Mouse (Mus musculus): ENCODE measurements around the gene Mpp3. TPM values are rescaled to one million over a fixed set of nuclear protein-coding genes. Genes with fewer than 3 reads are reported as not detected.

Mpp3 gene
- polyA plus RNA-seq, 1 experiment = 57.9 TPM

DNA sequence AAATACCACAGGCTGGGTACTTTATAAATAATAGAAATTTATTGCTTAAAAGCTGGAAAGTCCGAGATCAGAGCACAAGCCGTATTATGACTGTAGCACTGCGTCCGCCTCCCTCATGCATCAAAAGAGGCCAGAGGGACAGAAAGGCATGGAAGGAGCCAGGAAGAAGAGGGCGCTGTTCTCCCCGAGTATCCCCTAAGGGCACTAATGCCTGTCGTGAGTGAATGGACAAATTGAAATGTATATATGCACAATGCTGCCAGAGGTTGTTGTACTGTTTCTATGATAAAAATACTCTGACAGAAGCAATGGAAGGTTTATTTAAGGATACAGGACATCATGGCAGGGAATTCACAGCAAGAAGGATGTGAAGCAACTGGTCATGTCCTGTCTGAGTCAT, 1.7 kb upstream of the Mpp3 start:
- Histone ChIP-seq H3K4me3 (ENCODE audit: insufficient read depth, low read length) (no peak overlapping the region), H3K27ac (ENCODE audit: insufficient read depth, low read length) (no peak overlapping the region), H3K4me1 (ENCODE audit: control insufficient read depth, insufficient read depth, low read length) (peaks cover 3% of the 10 kb centered on the region; the same call in 1 of the 2 replicates)
- no peak for TF ChIP-seq POLR2A (IDR thresholded peaks at IDR 0.05; ENCODE audit: extremely low read depth, insufficient read depth, low read length)
- TF ChIP-seq CTCF (IDR thresholded peaks at IDR 0.05; ENCODE audit: extremely low read depth, insufficient read depth, low read length) = no peak

DNA sequence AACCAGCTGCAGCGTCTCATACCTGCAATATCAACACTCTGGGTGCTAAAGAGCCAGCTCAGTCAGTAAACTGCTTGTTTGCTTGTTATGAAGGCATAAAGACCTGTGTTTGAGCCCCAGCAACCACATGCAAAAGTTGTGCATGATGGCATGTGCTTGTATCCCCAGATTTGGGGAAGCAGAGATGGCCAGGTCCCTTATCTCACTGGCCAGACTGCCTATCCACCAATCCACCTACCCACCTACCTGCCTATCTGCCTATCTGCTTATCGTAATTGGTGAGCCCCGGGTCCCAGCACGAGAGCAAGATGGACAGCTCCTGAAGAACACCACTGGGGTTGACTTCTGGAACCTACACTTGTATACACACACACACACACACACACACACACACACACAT, 1.0 kb upstream of the Mpp3 start:
- Histone ChIP-seq H3K4me3 (ENCODE audit: insufficient read depth, low read length) (no peak overlapping the region), H3K27ac (ENCODE audit: insufficient read depth, low read length) (no peak overlapping the region), H3K4me1 (ENCODE audit: control insufficient read depth, insufficient read depth, low read length) (peaks cover 8% of the 10 kb centered on the region)
- TF ChIP-seq CTCF (IDR thresholded peaks at IDR 0.05; ENCODE audit: extremely low read depth, insufficient read depth, low read length) (no peak), POLR2A (IDR thresholded peaks at IDR 0.05; ENCODE audit: extremely low read depth, insufficient read depth, low read length) (no peak)

- Histone ChIP-seq H3K27ac (ENCODE audit: insufficient read depth, low read length) (no peak overlapping the region), H3K4me3 (ENCODE audit: insufficient read depth, low read length) (peak overlapping the region; percentile 90), H3K4me1 (ENCODE audit: control insufficient read depth, insufficient read depth, low read length) (peaks cover 9% of the 10 kb centered on the region)
- TF ChIP-seq CTCF (IDR thresholded peaks at IDR 0.05; ENCODE audit: extremely low read depth, insufficient read depth, low read length) = no peak
- TF ChIP-seq POLR2A (IDR thresholded peaks at IDR 0.05; ENCODE audit: extremely low read depth, insufficient read depth, low read length) = no peak
Observed at GRCm38 (mm10) chr11:102027361-102028017, 772 bp downstream of the Mpp3 start.

DNA sequence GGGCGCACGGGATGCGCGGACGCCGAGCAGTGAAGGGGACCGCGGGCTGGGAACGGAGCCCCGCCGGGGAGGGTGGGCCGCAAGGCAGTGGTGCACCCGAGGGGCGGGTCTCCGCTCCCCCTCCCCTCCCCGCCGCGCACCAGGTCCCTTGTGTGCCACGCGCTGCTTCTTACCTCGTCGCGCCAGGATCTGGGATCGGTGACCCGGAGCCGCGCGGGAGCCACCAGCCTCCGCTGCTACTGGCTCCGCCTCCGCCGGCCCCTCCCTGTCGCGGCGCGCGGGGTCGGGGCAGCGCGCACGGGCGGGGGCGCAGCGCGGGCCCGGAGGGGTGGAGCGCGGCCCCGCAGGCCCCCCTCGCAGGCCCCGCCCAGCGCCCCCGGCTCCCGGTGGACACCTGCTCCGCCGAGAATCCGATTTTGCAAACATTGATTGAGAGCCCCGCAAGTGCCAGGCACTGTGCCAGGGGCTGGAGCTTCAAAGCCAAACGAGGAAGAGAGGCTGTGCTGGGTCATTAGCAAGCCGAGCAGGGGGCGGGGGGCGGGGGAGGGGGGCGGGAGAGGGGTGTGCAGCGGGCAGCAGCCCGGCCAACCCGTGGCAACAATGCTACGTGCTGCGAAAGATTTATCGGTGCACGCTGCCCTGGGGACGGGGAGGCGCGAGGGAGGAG, 1.4 kb downstream of the Mpp3 start:
- peaks cover 9% of the 10 kb centered on the region for H3K4me1 ChIP-seq (ENCODE audit: control insufficient read depth, insufficient read depth, low read length)
- 0 out of 2 replicates have a peak, but pooled peaks have one; percentile 26 for TF ChIP-seq POLR2A (IDR thresholded peaks at IDR 0.05; ENCODE audit: extremely low read depth, insufficient read depth, low read length)
- TF ChIP-seq CTCF (IDR thresholded peaks at IDR 0.05; ENCODE audit: extremely low read depth, insufficient read depth, low read length) = no peak
- 0 out of 2 replicates have a peak overlapping the region, but pooled peaks have one; percentile 68 for H3K27ac ChIP-seq (ENCODE audit: insufficient read depth, low read length)
- H3K4me3 ChIP-seq (ENCODE audit: insufficient read depth, low read length) = peak overlapping the region; percentile 90

- 0 out of 2 replicates have a peak overlapping the region, but pooled peaks have one; percentile 68 for H3K27ac ChIP-seq (ENCODE audit: insufficient read depth, low read length)
- peak overlapping the region; percentile 90 for H3K4me3 ChIP-seq (ENCODE audit: insufficient read depth, low read length)
- H3K4me1 ChIP-seq (ENCODE audit: control insufficient read depth, insufficient read depth, low read length) = peaks cover 9% of the 10 kb centered on the region
- TF ChIP-seq CTCF (IDR thresholded peaks at IDR 0.05; ENCODE audit: extremely low read depth, insufficient read depth, low read length) = no peak
- no peak for TF ChIP-seq POLR2A (IDR thresholded peaks at IDR 0.05; ENCODE audit: extremely low read depth, insufficient read depth, low read length)
Observed at GRCm38 (mm10) chr11:102025991-102026660, 2.1 kb downstream of the Mpp3 start.

- Histone ChIP-seq H3K4me1 (ENCODE audit: control insufficient read depth, insufficient read depth, low read length) (peaks cover 9% of the 10 kb centered on the region), H3K27ac (ENCODE audit: insufficient read depth, low read length) (no peak overlapping the region), H3K4me3 (ENCODE audit: insufficient read depth, low read length) (peak overlapping the region; percentile 90)
- TF ChIP-seq POLR2A (IDR thresholded peaks at IDR 0.05; ENCODE audit: extremely low read depth, insufficient read depth, low read length) = no peak
- no peak for TF ChIP-seq CTCF (IDR thresholded peaks at IDR 0.05; ENCODE audit: extremely low read depth, insufficient read depth, low read length)
Observed at GRCm38 (mm10) chr11:102025354-102025753, 2.9 kb downstream of the Mpp3 start.

DNA sequence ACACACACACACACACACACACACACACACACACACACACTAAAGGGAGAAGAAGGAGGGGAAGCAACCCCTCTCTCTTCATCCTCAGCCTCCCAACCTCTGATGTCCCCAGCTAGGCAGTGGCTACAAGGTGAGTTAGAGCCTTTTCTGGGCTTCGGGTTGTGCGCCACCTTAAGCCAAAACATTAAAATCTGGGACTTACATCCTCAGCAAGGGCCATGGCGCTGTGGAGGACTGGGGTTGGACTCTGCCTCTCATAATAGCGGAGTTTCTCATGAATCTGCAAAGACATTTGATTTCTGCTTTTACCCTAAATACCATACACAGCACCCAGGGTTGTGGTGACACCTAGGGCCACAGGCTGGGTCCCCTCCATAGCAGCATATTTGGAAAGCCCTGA, 3.4 kb downstream of the Mpp3 start:
- Histone ChIP-seq H3K27ac (ENCODE audit: insufficient read depth, low read length) (no peak overlapping the region), H3K4me1 (ENCODE audit: control insufficient read depth, insufficient read depth, low read length) (peaks cover 9% of the 10 kb centered on the region), H3K4me3 (ENCODE audit: insufficient read depth, low read length) (peak overlapping the region; percentile 90)
- TF ChIP-seq CTCF (IDR thresholded peaks at IDR 0.05; ENCODE audit: extremely low read depth, insufficient read depth, low read length) = no peak
- no peak for TF ChIP-seq POLR2A (IDR thresholded peaks at IDR 0.05; ENCODE audit: extremely low read depth, insufficient read depth, low read length)

DNA sequence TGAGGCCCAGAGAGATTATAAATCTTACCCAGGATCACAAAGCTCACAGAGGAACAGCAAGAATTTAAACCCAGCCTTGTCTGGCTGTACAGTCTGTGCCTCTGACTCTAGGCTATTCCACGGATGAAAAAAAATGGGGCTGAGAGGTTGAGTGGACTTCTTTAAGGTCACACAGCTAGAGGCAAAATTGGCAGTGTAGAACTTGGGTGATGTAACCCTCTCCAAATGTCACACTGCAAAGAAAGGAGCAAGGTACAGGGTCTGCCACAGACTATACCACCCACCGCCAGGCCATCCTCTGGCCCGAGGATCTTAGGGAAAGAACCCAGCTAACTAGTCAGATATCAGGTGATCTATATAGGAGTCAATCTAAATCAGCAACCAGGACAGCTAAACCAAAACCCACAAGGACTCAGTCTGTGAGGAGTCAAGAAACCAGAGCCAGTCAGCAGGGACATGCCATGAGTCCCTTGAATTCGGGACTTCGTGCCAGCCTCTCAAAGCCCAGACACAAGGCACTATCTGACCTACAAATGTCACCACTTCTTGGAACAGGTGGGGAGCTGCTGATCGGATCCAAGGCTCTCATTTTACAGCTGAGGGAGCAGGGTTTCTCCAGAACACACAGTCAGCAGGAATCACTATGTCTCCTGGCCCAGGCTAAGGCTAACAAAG, 4.0 kb downstream of the Mpp3 start:
- Histone ChIP-seq H3K4me3 (ENCODE audit: insufficient read depth, low read length) (peak overlapping the region; percentile 90), H3K27ac (ENCODE audit: insufficient read depth, low read length) (0 out of 2 replicates have a peak overlapping the region, but pooled peaks have one; percentile 15), H3K4me1 (ENCODE audit: control insufficient read depth, insufficient read depth, low read length) (peaks cover 9% of the 10 kb centered on the region)

DNA sequence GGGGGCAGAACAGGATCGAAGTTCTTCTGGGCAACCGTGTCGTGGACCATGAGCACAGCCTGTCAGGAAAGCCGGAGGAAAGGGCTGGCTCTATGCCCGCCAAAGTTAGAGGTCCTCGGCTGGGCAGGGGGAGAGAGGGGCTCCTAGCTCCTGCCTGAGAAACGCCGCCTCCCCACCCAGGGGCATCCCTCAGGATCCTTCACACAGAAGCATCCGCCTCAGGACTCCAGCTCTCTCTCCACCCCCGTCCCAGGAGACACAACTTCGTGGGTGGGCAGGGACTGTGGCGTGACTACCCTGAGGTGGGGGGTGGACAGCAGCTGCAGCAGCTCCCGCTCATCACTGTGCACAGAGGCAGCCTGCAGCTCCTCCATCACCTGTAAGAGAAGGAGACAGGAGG, 4.9 kb downstream of the Mpp3 start:
- TF ChIP-seq POLR2A (IDR thresholded peaks at IDR 0.05; ENCODE audit: extremely low read depth, insufficient read depth, low read length) (no peak), CTCF (IDR thresholded peaks at IDR 0.05; ENCODE audit: extremely low read depth, insufficient read depth, low read length) (no peak)
- Histone ChIP-seq H3K27ac (ENCODE audit: insufficient read depth, low read length) (no peak overlapping the region), H3K4me1 (ENCODE audit: control insufficient read depth, insufficient read depth, low read length) (peaks cover 9% of the 10 kb centered on the region), H3K4me3 (ENCODE audit: insufficient read depth, low read length) (no peak overlapping the region)

More for the DNA sequence above, 4.0 kb downstream of the Mpp3 start:
- no peak for TF ChIP-seq CTCF (IDR thresholded peaks at IDR 0.05; ENCODE audit: extremely low read depth, insufficient read depth, low read length)

All from cortical plate, adult 2 months (tissue).